Mouse (Mus musculus): ENCODE results near the gene Ppp1r14a.

Ppp1r14a gene

GRCm38 (mm10) chr7:29305263-29305988, 16.3 kb downstream of the Ppp1r14a start:
- TF ChIP-seq GATA4 (IDR thresholded peaks at IDR 0.05; ENCODE audit: insufficient replicate concordance, low read length): no peak

GRCm38 (mm10) chr7:29306108-29306507, 17.0 kb downstream of the Ppp1r14a start:
- no peak for TF ChIP-seq GATA4 (IDR thresholded peaks at IDR 0.05; ENCODE audit: insufficient replicate concordance, low read length)

GRCm38 (mm10) chr7:29306619-29307018, 17.5 kb downstream of the Ppp1r14a start:
- TF ChIP-seq GATA4 (IDR thresholded peaks at IDR 0.05; ENCODE audit: insufficient replicate concordance, low read length): no peak

- TF ChIP-seq GATA4 (IDR thresholded peaks at IDR 0.05; ENCODE audit: insufficient replicate concordance, low read length): no peak
These were observed 18.4 kb downstream of the Ppp1r14a start for GRCm38 (mm10) chr7:29307350-29308104.

- TF ChIP-seq GATA4 (IDR thresholded peaks at IDR 0.05; ENCODE audit: insufficient replicate concordance, low read length): no peak
These were observed 20.2 kb downstream of the Ppp1r14a start for GRCm38 (mm10) chr7:29309221-29309721.

GRCm38 (mm10) chr7:29309749-29310148, 20.6 kb downstream of the Ppp1r14a start:
- no peak for TF ChIP-seq GATA4 (IDR thresholded peaks at IDR 0.05; ENCODE audit: insufficient replicate concordance, low read length)

GRCm38 (mm10) chr7:29313051-29313450, 23.9 kb downstream of the Ppp1r14a start:
- no peak for TF ChIP-seq GATA4 (IDR thresholded peaks at IDR 0.05; ENCODE audit: insufficient replicate concordance, low read length)

- TF ChIP-seq GATA4 (IDR thresholded peaks at IDR 0.05; ENCODE audit: insufficient replicate concordance, low read length): no peak
These were observed 24.6 kb downstream of the Ppp1r14a start for GRCm38 (mm10) chr7:29313572-29314261.

GRCm38 (mm10) chr7:29314844-29315628, 25.9 kb downstream of the Ppp1r14a start:
- TF ChIP-seq GATA4 (IDR thresholded peaks at IDR 0.05; ENCODE audit: insufficient replicate concordance, low read length): no peak

GRCm38 (mm10) chr7:29316137-29316734, 27.1 kb downstream of the Ppp1r14a start:
- no peak for TF ChIP-seq GATA4 (IDR thresholded peaks at IDR 0.05; ENCODE audit: insufficient replicate concordance, low read length)

- TF ChIP-seq GATA4 (IDR thresholded peaks at IDR 0.05; ENCODE audit: insufficient replicate concordance, low read length): no peak
These were observed 27.9 kb downstream of the Ppp1r14a start for GRCm38 (mm10) chr7:29316976-29317375.

- no peak for TF ChIP-seq GATA4 (IDR thresholded peaks at IDR 0.05; ENCODE audit: insufficient replicate concordance, low read length)
These were observed 28.4 kb downstream of the Ppp1r14a start for GRCm38 (mm10) chr7:29317558-29317957.

- no peak for TF ChIP-seq GATA4 (IDR thresholded peaks at IDR 0.05; ENCODE audit: insufficient replicate concordance, low read length)
These were observed 29.2 kb downstream of the Ppp1r14a start for GRCm38 (mm10) chr7:29318115-29318911.

Measured in liver, adult (tissue).